ENCODE assay signal across 16 mouse cellular contexts in genomic region chr1:92700107-92700506, GRCm38 (mm10). TPM values are rescaled to one million over a fixed set of nuclear protein-coding genes. Genes with fewer than 3 reads are reported as not detected.
"Had no signal": no experiment of that assay in that cellular context is flagged by ENCODE, and none has a peak within 500 bp of the region (broad histone marks: within the 10 kb centered on the region; RNA-seq: fewer than 3 reads in every experiment).

No protein-coding gene starts in this region.

- H3K4me2 ChIP-seq: limb, embryonic 12.5 days; liver, embryonic 13.5 days; midbrain, embryonic 11.5 days; neural tube, embryonic 13.5 days; stomach, embryonic 15.5 days had no signal

- DNase-seq: kidney, adult 8-10 months; kidney, postnatal 25 days; liver; liver, embryonic 13.5 days; liver, postnatal 0 days; lung, postnatal 36 days; right cerebral cortex, postnatal 14 days; thymus, adult 2 months; thymus, postnatal 25 days had no signal

- H3K36me3 ChIP-seq: limb, embryonic 12.5 days; liver, embryonic 13.5 days; neural tube, embryonic 13.5 days; stomach, embryonic 15.5 days had no signal

- H3K27me3 ChIP-seq: limb, embryonic 12.5 days; liver, embryonic 13.5 days; neural tube, embryonic 13.5 days; stomach, embryonic 15.5 days had no signal

- H3K4me3 ChIP-seq: limb, embryonic 12.5 days; liver, embryonic 13.5 days; neural tube, embryonic 13.5 days; stomach, embryonic 15.5 days had no signal

- H3K9ac ChIP-seq: limb, embryonic 12.5 days; liver, embryonic 13.5 days; liver, postnatal 0 days; neural tube, embryonic 13.5 days; stomach, embryonic 15.5 days had no signal

- ATAC-seq: liver, postnatal 0 days had no signal

- H3K9me3 ChIP-seq: limb, embryonic 12.5 days; liver, embryonic 13.5 days; neural tube, embryonic 13.5 days; stomach, embryonic 15.5 days had no signal

- H3K27ac ChIP-seq: limb, embryonic 12.5 days; liver, embryonic 13.5 days; neural tube, embryonic 13.5 days; stomach, embryonic 15.5 days had no signal

RNA-seq across cellular contexts. Expression of gene Otos, which starts 51.5 kb away (rescaled TPM):
- total RNA-seq: left cerebral cortex, postnatal 36 days had no signal
- polyA plus RNA-seq: limb, embryonic 12.5 days; liver, embryonic 13.5 days; lung, embryonic 16.5 days; neural tube, embryonic 13.5 days; testis, adult 2 months had no signal
